Mouse (Mus musculus) heart, embryonic 16.5 days (tissue): ENCODE data around the gene Tprg. TPM values are rescaled to one million over a fixed set of nuclear protein-coding genes. Genes with fewer than 3 reads are reported as not detected.

Experiments
- ATAC-seq: fragments of 200-750 bp; cut with Nextera tagmentation; replicated peaks from 2 replicates; pipeline ENCODE4 v1.8.0; 2017; ENCODE audit warnings: moderate number of reproducible peaks; ENCODE audit not compliant: insufficient read depth, low FRiP score; ENCODE audit errors: extremely low read depth
- H3K27ac ChIP-seq: fragments of 300-500 bp; sonication (generic); 2 replicates; pipeline ENCODE4 v1.5.1; 2014; ENCODE audit warnings: mild to moderate bottlenecking, low read length, control low read depth, moderate library complexity
- H3K27me3 ChIP-seq: fragments of 300-500 bp; sonication (generic); 2 replicates; pipeline ENCODE4 v1.6.1; 2014; ENCODE audit warnings: low read length, mixed read lengths; ENCODE audit not compliant: control insufficient read depth, insufficient read depth
- H3K36me3 ChIP-seq: fragments of 300-500 bp; sonication (generic); 2 replicates; pipeline ENCODE4 v1.6.1; 2014; ENCODE audit not compliant: control insufficient read depth, insufficient read depth
- H3K4me1 ChIP-seq: fragments of 300-500 bp; sonication (generic); 2 replicates; pipeline ENCODE4 v1.6.1; 2014; ENCODE audit warnings: low read length, mixed read lengths; ENCODE audit not compliant: control insufficient read depth, insufficient read depth
- H3K4me2 ChIP-seq: fragments of 300-500 bp; sonication (generic); 2 replicates; pipeline ENCODE4 v1.6.1; 2014; ENCODE audit warnings: low read depth, mild to moderate bottlenecking, control low read depth, low read length
- H3K4me3 ChIP-seq: fragments of 300-500 bp; sonication (generic); 2 replicates; pipeline ENCODE4 v1.5.1; 2014; ENCODE audit warnings: mild to moderate bottlenecking, control low read depth, low read length
- H3K9ac ChIP-seq: fragments of 300-500 bp; sonication (generic); 2 replicates; pipeline ENCODE4 v1.6.1; 2014; ENCODE audit warnings: low read length, control low read depth
- H3K9me3 ChIP-seq: fragments of 300-500 bp; sonication (generic); replicated peaks from 2 replicates; pipeline ENCODE4 v1.6.1; 2016; ENCODE audit warnings: low read length; ENCODE audit not compliant: control insufficient read depth
- WGBS: fragments of 180-500 bp; shearing (Covaris S2); extraction: QIAGEN DNeasy Blood & Tissue Kit; methylation state at CpG from one replicate; pipeline ENCODE4 v1.1.7; 2014; 5-methylcytosine and 5-hydroxymethylcytosine counted together
- polyA plus RNA-seq: library from polyadenylated mRNA; unstranded; fragments of >200 nt; fragmentation: Nextera tagmentation; extraction: Ambion mirVana; gene quantifications from 2 replicates; pipeline ENCODE4 v1.2.1, GENCODE M21; 2015

Tprg gene
- polyA plus RNA-seq, 1 experiment from 2014 or later = 0.17 TPM

- Histone ChIP-seq H3K9me3 (no peaks in the 10 kb centered on the region), H3K4me2 (no peak overlapping the region), H3K36me3 (no peaks in the 10 kb centered on the region), H3K27me3 (no peaks in the 10 kb centered on the region), H3K4me3 (no peak overlapping the region), H3K9ac (no peak overlapping the region), H3K27ac (no peak overlapping the region), H3K4me1 (peaks cover 9% of the 10 kb centered on the region)
- WGBS = 73% methylated on average over 3 of the region's 3 CpGs
- no peak for ATAC-seq
Observed at GRCm38 (mm10) chr16:25411307-25411706, 124.7 kb downstream of the Tprg start.

GRCm38 (mm10) chr16:25413885-25414284 is 127.3 kb downstream of the Tprg start:
- no peak for ATAC-seq
- Histone ChIP-seq H3K4me3 (no peak overlapping the region), H3K4me1 (peaks cover 4% of the 10 kb centered on the region; the same call in 1 of the 2 replicates), H3K4me2 (no peak overlapping the region), H3K27me3 (no peaks in the 10 kb centered on the region), H3K9ac (no peak overlapping the region), H3K27ac (no peak overlapping the region), H3K36me3 (no peaks in the 10 kb centered on the region), H3K9me3 (no peaks in the 10 kb centered on the region)
- WGBS = 67% methylated on average over 1 of the region's 1 CpGs

GRCm38 (mm10) chr16:25415186-25415585 is 128.6 kb downstream of the Tprg start:
- Histone ChIP-seq H3K4me2 (no peak overlapping the region), H3K27ac (no peak overlapping the region), H3K9ac (no peak overlapping the region), H3K36me3 (no peaks in the 10 kb centered on the region), H3K4me1 (peaks cover 4% of the 10 kb centered on the region; the same call in 1 of the 2 replicates), H3K4me3 (no peak overlapping the region), H3K9me3 (no peaks in the 10 kb centered on the region), H3K27me3 (no peaks in the 10 kb centered on the region)
- ATAC-seq = no peak

GRCm38 (mm10) chr16:25417875-25418630 is 131.4 kb downstream of the Tprg start:
- H3K27ac ChIP-seq = peak overlapping the region; percentile 14
- ATAC-seq = no peak
- no peaks in the 10 kb centered on the region for H3K9me3 ChIP-seq
- H3K4me1 ChIP-seq = peaks cover 4% of the 10 kb centered on the region; the same call in 1 of the 2 replicates
- WGBS = 33% methylated on average over 11 of the region's 11 CpGs
- no peak overlapping the region for H3K4me3 ChIP-seq
- no peak overlapping the region; the same call in 1 of the 2 replicates for H3K9ac ChIP-seq
- no peaks in the 10 kb centered on the region for H3K27me3 ChIP-seq
- H3K4me2 ChIP-seq = no peak overlapping the region
- H3K36me3 ChIP-seq = no peaks in the 10 kb centered on the region

GRCm38 (mm10) chr16:25422997-25423396 is 136.4 kb downstream of the Tprg start:
- 69% methylated on average over 4 of the region's 4 CpGs for WGBS
- H3K4me3 ChIP-seq = no peak overlapping the region
- no peaks in the 10 kb centered on the region for H3K36me3 ChIP-seq
- H3K4me1 ChIP-seq = peaks cover 2% of the 10 kb centered on the region; the same call in 1 of the 2 replicates
- ATAC-seq = no peak
- H3K9me3 ChIP-seq = no peaks in the 10 kb centered on the region
- no peak overlapping the region for H3K4me2 ChIP-seq
- H3K27me3 ChIP-seq = no peaks in the 10 kb centered on the region
- H3K27ac ChIP-seq = no peak overlapping the region
- H3K9ac ChIP-seq = no peak overlapping the region

GRCm38 (mm10) chr16:25424001-25424400 is 137.4 kb downstream of the Tprg start:
- no peak for ATAC-seq
- no peaks in the 10 kb centered on the region for H3K36me3 ChIP-seq
- WGBS = 71% methylated on average over 4 of the region's 4 CpGs

GRCm38 (mm10) chr16:25424915-25425314 is 138.3 kb downstream of the Tprg start:
- Histone ChIP-seq H3K27me3 (no peaks in the 10 kb centered on the region), H3K4me2 (no peak overlapping the region), H3K36me3 (no peaks in the 10 kb centered on the region), H3K4me3 (no peak overlapping the region), H3K27ac (no peak overlapping the region), H3K4me1 (no peaks in the 10 kb centered on the region), H3K9ac (no peak overlapping the region), H3K9me3 (no peaks in the 10 kb centered on the region)
- 66% methylated on average over 9 of the region's 9 CpGs for WGBS
- no peak for ATAC-seq

More at GRCm38 (mm10) chr16:25424001-25424400, 137.4 kb downstream of the Tprg start:
- H3K4me1 ChIP-seq = no peaks in the 10 kb centered on the region
- H3K9ac ChIP-seq = no peak overlapping the region
- H3K9me3 ChIP-seq = no peaks in the 10 kb centered on the region
- no peaks in the 10 kb centered on the region for H3K27me3 ChIP-seq
- H3K27ac ChIP-seq = no peak overlapping the region
- H3K4me3 ChIP-seq = no peak overlapping the region
- H3K4me2 ChIP-seq = no peak overlapping the region

- Histone ChIP-seq H3K9me3 (no peaks in the 10 kb centered on the region), H3K27ac (no peak overlapping the region), H3K9ac (no peak overlapping the region), H3K4me3 (no peak overlapping the region), H3K4me2 (no peak overlapping the region), H3K27me3 (no peaks in the 10 kb centered on the region), H3K36me3 (no peaks in the 10 kb centered on the region), H3K4me1 (no peaks in the 10 kb centered on the region)
- WGBS = 65% methylated on average over 1 of the region's 1 CpGs
- no peak for ATAC-seq
Observed at GRCm38 (mm10) chr16:25425376-25425775, 138.8 kb downstream of the Tprg start.

- 43% methylated on average over 3 of the region's 3 CpGs for WGBS
- H3K27ac ChIP-seq = no peak overlapping the region
- ATAC-seq = no peak
Observed at GRCm38 (mm10) chr16:25426261-25426660, 139.6 kb downstream of the Tprg start.

More at GRCm38 (mm10) chr16:25426261-25426660, 139.6 kb downstream of the Tprg start:
- no peaks in the 10 kb centered on the region for H3K9me3 ChIP-seq
- H3K4me2 ChIP-seq = no peak overlapping the region
- H3K9ac ChIP-seq = no peak overlapping the region
- no peaks in the 10 kb centered on the region for H3K4me1 ChIP-seq
- no peak overlapping the region for H3K4me3 ChIP-seq
- no peaks in the 10 kb centered on the region for H3K36me3 ChIP-seq
- no peaks in the 10 kb centered on the region for H3K27me3 ChIP-seq
